Mouse (Mus musculus): Measurements from ENCODE around the gene Arg2. TPM values are rescaled to one million over a fixed set of nuclear protein-coding genes. Genes with fewer than 3 reads are reported as not detected.

Gene Arg2
- polyA plus RNA-seq, 1 experiment = 0.15 TPM

DNA sequence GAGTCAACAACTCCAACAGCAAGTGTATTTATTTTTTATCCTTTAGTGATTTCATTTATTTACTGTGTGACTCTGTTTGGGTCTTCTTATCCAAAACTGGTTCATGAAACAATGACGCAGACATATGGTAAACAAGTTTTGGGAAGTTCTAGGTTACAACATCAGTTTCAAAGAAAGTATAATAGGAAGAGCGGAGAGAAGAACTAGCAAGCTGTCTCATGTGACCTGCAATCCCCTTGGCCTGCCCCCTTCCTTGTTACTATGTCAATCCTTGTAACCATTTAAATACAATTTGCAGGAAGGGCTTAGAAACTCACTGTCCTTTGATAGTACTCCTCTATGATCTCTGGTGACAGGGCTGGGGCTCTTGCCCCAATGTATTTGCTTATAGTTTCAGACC, 10.2 kb downstream of the Arg2 start:
- no peaks in the 10 kb centered on the region for H3K79me3 ChIP-seq (ENCODE audit: low read depth)
- H3K4me3 ChIP-seq (ENCODE audit: insufficient read depth, poor library complexity, severe bottlenecking) = no peak overlapping the region
- no peaks in the 10 kb centered on the region for H3K79me2 ChIP-seq (ENCODE audit: control insufficient read depth, insufficient read depth)
- TF ChIP-seq USF1 (IDR thresholded peaks at IDR 0.05; ENCODE audit: low read depth) (no peak), FOSL1 (IDR thresholded peaks at IDR 0.05; ENCODE audit: insufficient read depth, low read length, poor library complexity, severe bottlenecking) (no peak), MYOD1 (IDR thresholded peaks at IDR 0.05; ENCODE audit: control insufficient read depth, insufficient read length, low read depth) (no peak), CEBPB (IDR thresholded peaks at IDR 0.05; ENCODE audit: low read depth) (no peak), MAX (IDR thresholded peaks at IDR 0.05) (no peak)
- no peak overlapping the region for H3ac ChIP-seq (ENCODE audit: control insufficient read depth, insufficient read length, low read depth)
- H3K36me3 ChIP-seq (ENCODE audit: control insufficient read depth, insufficient read depth) = no peaks in the 10 kb centered on the region
- H3K27me3 ChIP-seq (ENCODE audit: control insufficient read depth, insufficient read depth, insufficient read length) = no peaks in the 10 kb centered on the region

- H3K27me3 ChIP-seq (ENCODE audit: control insufficient read depth, insufficient read depth, insufficient read length) = no peaks in the 10 kb centered on the region
- no peak overlapping the region for H3ac ChIP-seq (ENCODE audit: control insufficient read depth, insufficient read length, low read depth)
- H3K79me2 ChIP-seq (ENCODE audit: control insufficient read depth, insufficient read depth) = no peaks in the 10 kb centered on the region
- H3K4me3 ChIP-seq (ENCODE audit: insufficient read depth, poor library complexity, severe bottlenecking) = no peak overlapping the region
- H3K79me3 ChIP-seq (ENCODE audit: low read depth) = no peaks in the 10 kb centered on the region
- TF ChIP-seq USF1 (IDR thresholded peaks at IDR 0.05; ENCODE audit: low read depth) (no peak), CEBPB (IDR thresholded peaks at IDR 0.05; ENCODE audit: low read depth) (no peak), CTCF (IDR thresholded peaks at IDR 0.05; ENCODE audit: control insufficient read depth, insufficient read depth, insufficient read length) (no peak), MYOG (IDR thresholded peaks at IDR 0.05; ENCODE audit: control insufficient read depth, extremely low read depth, insufficient read length) (no peak)
- no peaks in the 10 kb centered on the region for H3K36me3 ChIP-seq (ENCODE audit: control insufficient read depth, insufficient read depth)
These were observed 10.8 kb downstream of the Arg2 start for GRCm38 (mm10) chr12:79141384-79141783.

- H3K79me3 ChIP-seq (ENCODE audit: low read depth) = no peaks in the 10 kb centered on the region
- no peak overlapping the region for H3ac ChIP-seq (ENCODE audit: control insufficient read depth, insufficient read length, low read depth)
- no peak for TF ChIP-seq USF1 (IDR thresholded peaks at IDR 0.05; ENCODE audit: low read depth)
- TF ChIP-seq MAX (IDR thresholded peaks at IDR 0.05) = no peak
- no peak for TF ChIP-seq MYOG (IDR thresholded peaks at IDR 0.05; ENCODE audit: control insufficient read depth, extremely low read depth, insufficient read length)
- TF ChIP-seq CEBPB (IDR thresholded peaks at IDR 0.05; ENCODE audit: low read depth) = no peak
- TF ChIP-seq CTCF (IDR thresholded peaks at IDR 0.05; ENCODE audit: control insufficient read depth, insufficient read depth, insufficient read length) = no peak
- no peak for TF ChIP-seq MYOD1 (IDR thresholded peaks at IDR 0.05; ENCODE audit: control insufficient read depth, insufficient read length, low read depth)
- TF ChIP-seq FOSL1 (IDR thresholded peaks at IDR 0.05; ENCODE audit: insufficient read depth, low read length, poor library complexity, severe bottlenecking) = no peak
- no peaks in the 10 kb centered on the region for H3K79me2 ChIP-seq (ENCODE audit: control insufficient read depth, insufficient read depth)
- H3K4me3 ChIP-seq (ENCODE audit: insufficient read depth, poor library complexity, severe bottlenecking) = no peak overlapping the region
- no peaks in the 10 kb centered on the region for H3K27me3 ChIP-seq (ENCODE audit: control insufficient read depth, insufficient read depth, insufficient read length)
- H3K36me3 ChIP-seq (ENCODE audit: control insufficient read depth, insufficient read depth) = peaks cover 14% of the 10 kb centered on the region
These were observed 19.1 kb downstream of the Arg2 start for GRCm38 (mm10) chr12:79149653-79150052.

GRCm38 (mm10) chr12:79162876-79163275, 32.3 kb downstream of the Arg2 start:
- no peak overlapping the region for H3K4me3 ChIP-seq (ENCODE audit: insufficient read depth, poor library complexity, severe bottlenecking)
- peaks cover 6% of the 10 kb centered on the region for H3K79me3 ChIP-seq (ENCODE audit: low read depth)
- TF ChIP-seq FOSL1 (IDR thresholded peaks at IDR 0.05; ENCODE audit: insufficient read depth, low read length, poor library complexity, severe bottlenecking) = no peak
- no peak for TF ChIP-seq CTCF (IDR thresholded peaks at IDR 0.05; ENCODE audit: control insufficient read depth, insufficient read depth, insufficient read length)
- TF ChIP-seq CEBPB (IDR thresholded peaks at IDR 0.05; ENCODE audit: low read depth) = no peak
- no peak for TF ChIP-seq MAX (IDR thresholded peaks at IDR 0.05)
- TF ChIP-seq USF1 (IDR thresholded peaks at IDR 0.05; ENCODE audit: low read depth) = no peak
- no peak for TF ChIP-seq MYOD1 (IDR thresholded peaks at IDR 0.05; ENCODE audit: control insufficient read depth, insufficient read length, low read depth)
- no peak for TF ChIP-seq MYOG (IDR thresholded peaks at IDR 0.05; ENCODE audit: control insufficient read depth, extremely low read depth, insufficient read length)
- peaks cover 18% of the 10 kb centered on the region for H3K79me2 ChIP-seq (ENCODE audit: control insufficient read depth, insufficient read depth)
- no peak overlapping the region for H3ac ChIP-seq (ENCODE audit: control insufficient read depth, insufficient read length, low read depth)
- H3K36me3 ChIP-seq (ENCODE audit: control insufficient read depth, insufficient read depth) = peaks cover 78% of the 10 kb centered on the region
- no peaks in the 10 kb centered on the region for H3K27me3 ChIP-seq (ENCODE audit: control insufficient read depth, insufficient read depth, insufficient read length)

DNA sequence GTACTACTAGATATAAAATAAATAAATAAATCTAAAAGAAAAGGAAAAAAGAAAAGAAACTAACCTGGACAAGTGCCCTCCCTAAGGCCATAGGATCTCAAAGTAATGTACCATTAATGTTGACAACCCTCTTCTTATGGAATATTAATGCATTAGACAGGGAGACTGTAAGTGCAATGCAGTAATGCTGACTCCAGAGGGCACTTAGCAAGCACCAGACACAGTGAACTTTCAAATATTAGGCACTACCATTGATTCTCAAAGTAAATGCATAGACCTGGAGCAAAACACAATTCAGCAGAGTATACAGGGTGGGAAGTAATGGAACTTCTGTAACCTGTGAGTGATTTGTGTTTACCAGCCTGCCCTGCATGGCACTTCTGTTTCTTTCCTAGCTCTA, 38.6 kb downstream of the Arg2 start:
- H3K36me3 ChIP-seq (ENCODE audit: control insufficient read depth, insufficient read depth) = peaks cover 30% of the 10 kb centered on the region
- TF ChIP-seq FOSL1 (IDR thresholded peaks at IDR 0.05; ENCODE audit: insufficient read depth, low read length, poor library complexity, severe bottlenecking) (no peak), CEBPB (IDR thresholded peaks at IDR 0.05; ENCODE audit: low read depth) (no peak), MYOG (IDR thresholded peaks at IDR 0.05; ENCODE audit: control insufficient read depth, extremely low read depth, insufficient read length) (no peak), MAX (IDR thresholded peaks at IDR 0.05) (no peak), MYOD1 (IDR thresholded peaks at IDR 0.05; ENCODE audit: control insufficient read depth, insufficient read length, low read depth) (no peak)
- peaks cover 40% of the 10 kb centered on the region for H3K79me3 ChIP-seq (ENCODE audit: low read depth)
- H3K27me3 ChIP-seq (ENCODE audit: control insufficient read depth, insufficient read depth, insufficient read length) = no peaks in the 10 kb centered on the region
- H3K79me2 ChIP-seq (ENCODE audit: control insufficient read depth, insufficient read depth) = peaks cover 62% of the 10 kb centered on the region
- H3K4me3 ChIP-seq (ENCODE audit: insufficient read depth, poor library complexity, severe bottlenecking) = no peak overlapping the region
- H3ac ChIP-seq (ENCODE audit: control insufficient read depth, insufficient read length, low read depth) = no peak overlapping the region

GRCm38 (mm10) chr12:79170421-79170820, 39.8 kb downstream of the Arg2 start:
- TF ChIP-seq FOSL1 (IDR thresholded peaks at IDR 0.05; ENCODE audit: insufficient read depth, low read length, poor library complexity, severe bottlenecking) (no peak), USF1 (IDR thresholded peaks at IDR 0.05; ENCODE audit: low read depth) (no peak), CTCF (IDR thresholded peaks at IDR 0.05; ENCODE audit: control insufficient read depth, insufficient read depth, insufficient read length) (no peak), CEBPB (IDR thresholded peaks at IDR 0.05; ENCODE audit: low read depth) (no peak), MYOD1 (IDR thresholded peaks at IDR 0.05; ENCODE audit: control insufficient read depth, insufficient read length, low read depth) (no peak), MAX (IDR thresholded peaks at IDR 0.05) (no peak), MYOG (IDR thresholded peaks at IDR 0.05; ENCODE audit: control insufficient read depth, extremely low read depth, insufficient read length) (no peak)
- Histone ChIP-seq H3K79me3 (ENCODE audit: low read depth) (peaks cover 40% of the 10 kb centered on the region), H3K27me3 (ENCODE audit: control insufficient read depth, insufficient read depth, insufficient read length) (no peaks in the 10 kb centered on the region)

More at GRCm38 (mm10) chr12:79170421-79170820, 39.8 kb downstream of the Arg2 start:
- Histone ChIP-seq H3K36me3 (ENCODE audit: control insufficient read depth, insufficient read depth) (peaks cover 22% of the 10 kb centered on the region), H3K4me3 (ENCODE audit: insufficient read depth, poor library complexity, severe bottlenecking) (no peak overlapping the region), H3ac (ENCODE audit: control insufficient read depth, insufficient read length, low read depth) (no peak overlapping the region), H3K79me2 (ENCODE audit: control insufficient read depth, insufficient read depth) (peaks cover 62% of the 10 kb centered on the region)
